Mouse (Mus musculus) kidney, postnatal 4 days (tissue): ENCODE results near the gene Ttll5.

Experiments
- DNase-seq, 2 experiments: peaks; one replicate each; pipeline ENCODE4 v3.0.0; 2021; ENCODE audit warnings: mixed read lengths in 2 of 2

Ttll5 gene

DNA sequence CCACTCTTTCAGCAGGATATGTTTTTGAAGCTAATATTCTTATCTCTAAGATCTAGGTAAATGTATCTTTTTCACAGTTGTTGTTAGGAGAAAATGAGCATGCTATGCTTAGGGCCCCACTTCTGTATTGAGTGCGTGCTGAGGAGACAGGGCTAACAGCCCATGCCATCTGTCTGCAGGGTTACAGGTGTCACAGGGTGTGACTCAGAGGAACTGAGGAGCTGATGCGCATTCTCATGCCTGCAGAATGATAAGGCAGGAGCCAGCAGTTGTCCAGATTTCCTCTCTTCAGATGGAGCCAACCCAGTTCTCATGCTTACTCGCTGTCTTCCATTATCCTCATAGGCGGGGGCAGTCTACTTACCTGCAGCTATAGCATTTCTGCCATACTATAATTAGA is 147.2 kb downstream of the Ttll5 start:
- DNase-seq, result no peak

- peak in 1 of 2 experiments; percentile 45 for DNase-seq
Observed at GRCm38 (mm10) chr12:85973526-85973925, 149.1 kb downstream of the Ttll5 start.

- DNase-seq, result peak; percentile 46 to 54
Observed at GRCm38 (mm10) chr12:85974030-85974429, 149.6 kb downstream of the Ttll5 start.

DNA sequence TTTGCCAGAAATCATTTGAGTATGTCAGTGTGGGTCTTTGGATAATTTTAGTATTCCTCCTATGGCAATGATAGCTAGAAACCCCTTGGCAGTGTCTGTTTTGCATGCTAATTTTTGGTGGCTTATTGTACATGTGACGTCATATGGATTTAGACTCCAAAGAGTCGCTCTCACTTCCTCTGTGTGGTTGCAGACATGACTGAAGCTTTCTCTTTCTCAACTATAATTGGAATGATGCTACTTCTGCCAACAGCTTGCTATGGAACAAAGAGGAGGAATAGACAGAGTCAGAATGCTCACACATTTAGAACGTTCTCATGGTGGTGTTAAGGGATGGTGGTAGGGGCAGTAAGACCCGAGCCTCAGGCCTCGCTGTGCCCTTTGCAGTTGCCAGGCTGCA is 155.5 kb downstream of the Ttll5 start:
- no peak for DNase-seq

GRCm38 (mm10) chr12:85985524-85985923 is 161.1 kb downstream of the Ttll5 start:
- no peak for DNase-seq

- no peak for DNase-seq
Observed at GRCm38 (mm10) chr12:85986024-85986423, 161.6 kb downstream of the Ttll5 start.

DNA sequence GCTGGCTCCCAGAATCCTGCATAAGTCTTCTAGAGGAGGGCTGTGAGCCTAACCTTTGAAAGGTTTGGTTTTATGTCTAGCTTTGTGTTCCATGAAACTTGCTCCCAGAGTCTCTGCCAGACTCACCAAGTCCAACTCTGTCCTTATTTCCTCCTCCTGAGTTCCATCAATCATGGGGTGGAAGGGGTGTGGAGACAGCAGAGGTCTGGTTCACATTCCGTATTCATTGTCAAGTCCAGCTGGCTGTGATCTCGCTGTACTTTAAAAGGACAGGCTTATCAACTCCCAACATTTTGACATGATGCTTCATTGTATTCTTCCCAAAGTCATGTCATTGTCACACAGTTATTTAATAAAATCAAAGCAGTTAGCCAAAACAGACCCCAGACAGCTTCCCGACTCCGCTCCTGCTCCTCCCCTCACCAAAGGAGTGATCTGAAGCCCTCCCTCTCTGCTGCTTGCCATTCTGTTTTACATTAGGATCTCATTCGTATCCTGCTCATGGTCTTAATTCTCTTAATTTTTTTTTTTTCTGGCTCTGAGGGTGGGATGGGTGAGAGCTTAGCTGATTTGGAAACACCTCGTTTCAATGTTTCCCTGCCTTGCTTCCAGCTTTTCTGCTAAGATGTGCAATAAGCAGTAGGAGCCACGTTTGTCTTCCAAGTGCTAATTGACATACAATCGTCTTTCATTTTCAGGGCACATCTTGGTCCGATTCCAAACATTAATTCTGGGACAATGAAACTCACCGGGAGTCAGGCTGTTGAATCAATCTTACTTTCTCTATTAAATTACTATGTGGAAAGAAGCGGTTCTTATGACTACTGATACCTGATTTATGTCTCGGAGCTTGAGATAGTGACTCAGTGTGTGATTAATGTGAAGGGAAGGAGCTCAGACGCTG is 162.3 kb downstream of the Ttll5 start:
- peak; percentile 36 to 52 for DNase-seq

DNA sequence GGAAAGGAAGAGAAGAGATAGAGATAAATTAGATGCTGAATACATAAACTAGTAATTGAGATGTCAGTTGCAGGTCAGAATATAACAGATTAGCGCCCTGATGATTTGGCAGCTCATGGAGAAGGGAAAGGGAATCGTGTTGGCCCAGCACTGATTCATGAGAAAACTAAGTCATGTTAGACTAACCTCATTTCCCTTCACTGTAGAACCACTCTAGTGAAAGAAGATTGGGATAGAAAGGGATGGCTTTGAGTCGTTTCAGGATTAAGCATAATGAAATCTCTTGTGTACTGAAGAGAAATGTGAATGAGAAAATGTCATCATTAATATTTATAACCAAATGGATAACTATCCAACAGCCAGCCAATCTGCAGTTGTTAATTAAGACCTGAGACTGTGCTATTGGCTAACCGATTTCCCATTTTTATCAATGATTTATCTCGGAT is 163.0 kb downstream of the Ttll5 start:
- no peak for DNase-seq

DNA sequence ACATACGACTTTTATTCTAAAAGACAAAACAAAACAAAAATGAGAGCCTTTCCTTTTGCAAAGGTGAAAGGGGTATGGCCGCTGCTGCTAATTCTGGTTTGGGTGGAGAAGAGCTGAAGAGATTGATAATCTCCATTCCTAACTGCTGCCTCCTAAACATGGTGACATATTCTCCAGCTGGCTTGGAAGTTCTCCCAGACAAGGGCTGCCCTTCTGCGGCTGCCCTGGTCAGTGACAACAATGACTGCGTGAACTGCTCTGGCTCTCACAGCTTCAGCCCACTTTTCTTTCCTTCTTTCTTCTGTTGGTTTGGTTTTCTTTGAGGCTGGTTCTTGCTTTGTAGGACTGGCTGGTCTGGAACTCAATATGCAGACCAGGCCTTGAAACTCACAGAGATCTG is 163.7 kb downstream of the Ttll5 start:
- DNase-seq, result no peak

DNA sequence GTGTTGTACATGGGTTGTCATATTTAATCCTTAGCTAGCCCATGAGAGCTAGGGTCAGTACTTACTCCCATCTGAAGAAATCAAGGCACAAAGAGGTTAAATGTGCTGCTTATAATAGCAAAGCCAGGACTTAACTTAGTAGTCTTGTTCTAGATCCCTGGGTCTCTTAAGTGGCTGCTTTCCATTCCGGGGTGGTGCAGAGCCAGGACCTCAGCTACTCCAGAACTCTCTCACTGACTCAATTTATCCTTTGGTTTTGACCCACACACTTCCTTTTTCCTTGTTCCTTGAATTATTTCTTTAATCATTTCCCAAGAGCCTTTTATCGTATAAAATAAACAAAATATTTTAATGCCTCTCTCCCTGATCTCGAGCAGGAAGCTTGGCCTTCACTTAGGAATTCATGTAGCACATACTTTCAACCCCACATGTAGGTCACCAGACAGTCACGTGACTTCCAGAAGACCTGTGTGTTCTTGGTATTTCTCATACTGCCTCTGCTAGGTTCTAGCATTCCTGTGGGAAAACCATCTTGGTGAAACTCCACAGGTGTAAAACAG is 164.4 kb downstream of the Ttll5 start:
- no peak for DNase-seq

GRCm38 (mm10) chr12:85992013-85992837 is 167.8 kb downstream of the Ttll5 start:
- DNase-seq, result peak in 1 of 2 experiments; percentile 28

DNA sequence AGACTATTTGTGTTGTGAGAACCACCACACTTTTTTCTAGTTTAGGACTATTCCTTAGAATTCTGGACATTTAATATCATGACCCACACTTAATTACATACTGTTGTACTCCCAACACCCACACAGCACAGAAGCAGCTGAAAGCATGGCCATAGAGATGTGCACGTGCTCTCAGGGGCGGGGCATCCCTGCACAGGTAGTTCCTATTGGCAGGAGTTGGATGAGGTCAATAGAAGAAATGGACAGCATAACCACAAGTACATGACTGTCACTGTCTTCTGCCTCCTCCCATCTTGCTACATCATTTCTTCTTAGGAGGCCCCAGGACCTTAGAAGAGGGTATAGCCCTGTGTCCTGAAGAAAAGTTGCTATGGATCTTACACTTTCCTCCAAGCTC is 168.4 kb downstream of the Ttll5 start:
- DNase-seq, result no peak

DNA sequence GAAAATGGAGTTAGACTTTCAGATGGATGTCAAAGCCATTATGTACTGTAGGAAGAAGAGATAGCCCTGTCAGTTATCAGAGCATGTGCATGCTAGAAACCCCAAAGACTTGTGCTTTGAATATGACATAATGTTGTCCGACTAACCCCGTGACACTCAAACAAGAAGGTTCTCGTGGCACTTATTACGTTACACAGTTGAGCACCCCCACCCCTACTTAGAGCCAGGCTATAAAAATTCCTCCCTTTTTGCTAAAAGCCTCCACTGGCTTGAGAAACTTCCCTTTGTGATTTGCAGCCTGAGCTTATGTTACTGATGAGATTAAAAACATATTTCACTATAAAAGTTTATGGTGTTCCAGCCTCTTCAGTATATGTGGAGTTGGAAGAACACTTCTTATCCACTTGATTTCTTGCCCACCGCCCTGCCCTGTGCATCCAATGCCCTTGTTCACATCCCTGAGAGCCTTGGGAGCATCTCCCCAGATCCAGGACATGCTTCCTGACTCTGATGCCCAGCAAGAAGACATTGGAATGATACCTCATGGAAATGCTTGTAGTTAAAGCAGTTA is 169.4 kb downstream of the Ttll5 start:
- DNase-seq, result no peak

DNA sequence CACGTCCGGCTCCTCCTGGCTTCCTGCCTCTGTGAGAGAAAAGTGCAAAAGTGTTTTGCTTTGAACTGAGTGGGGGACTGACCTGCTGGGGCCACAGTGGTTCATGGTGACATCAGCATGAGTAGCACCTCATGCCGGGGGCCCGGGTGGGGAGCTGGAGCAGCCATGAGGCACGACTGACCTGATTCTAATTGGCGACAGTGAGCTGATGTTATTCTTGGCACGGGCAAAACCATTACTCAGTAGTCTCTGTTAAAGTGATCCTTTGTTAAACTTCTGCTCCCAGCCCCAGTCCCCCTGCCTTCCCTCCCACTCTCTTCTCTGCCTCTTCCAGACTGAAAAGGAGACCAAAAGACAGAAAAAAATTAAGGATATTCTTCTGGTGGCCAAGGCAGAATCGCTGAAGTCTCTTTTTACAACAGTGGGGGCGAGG is 176.2 kb downstream of the Ttll5 start:
- DNase-seq, result peak; percentile 62 to 72

DNA sequence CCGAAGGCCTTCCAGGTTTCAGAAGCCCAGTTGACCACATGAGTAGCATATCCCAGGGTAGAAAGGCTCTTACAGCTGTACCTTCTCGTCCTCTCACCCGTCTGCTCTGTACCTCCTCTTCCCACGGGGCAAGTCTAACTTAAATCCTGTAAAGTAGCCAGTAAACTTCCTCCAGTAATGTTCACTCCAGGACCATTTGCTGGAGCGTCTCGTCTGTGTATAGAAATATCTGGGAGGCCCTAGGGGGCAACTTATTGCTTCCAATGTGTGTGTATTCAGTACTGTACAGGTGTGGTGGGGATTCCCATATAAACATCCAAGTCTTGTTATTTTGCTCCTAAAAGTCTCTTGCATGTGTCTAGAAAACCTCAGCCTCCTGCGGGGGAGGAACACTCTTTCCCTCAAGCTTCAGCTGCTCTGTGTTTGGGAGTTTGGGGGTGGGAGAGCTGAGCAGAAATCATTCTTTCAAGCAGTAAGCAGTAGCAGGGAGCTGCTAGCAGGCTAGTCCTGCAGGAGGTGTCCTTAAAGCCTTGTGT is 176.7 kb downstream of the Ttll5 start:
- peak; percentile 41 to 60 for DNase-seq

GRCm38 (mm10) chr12:86004627-86005026 is 180.2 kb downstream of the Ttll5 start:
- DNase-seq, result no peak

GRCm38 (mm10) chr12:86007377-86007776 is 182.9 kb downstream of the Ttll5 start:
- no peak for DNase-seq

GRCm38 (mm10) chr12:86010656-86011055 is 186.2 kb downstream of the Ttll5 start:
- no peak for DNase-seq

DNA sequence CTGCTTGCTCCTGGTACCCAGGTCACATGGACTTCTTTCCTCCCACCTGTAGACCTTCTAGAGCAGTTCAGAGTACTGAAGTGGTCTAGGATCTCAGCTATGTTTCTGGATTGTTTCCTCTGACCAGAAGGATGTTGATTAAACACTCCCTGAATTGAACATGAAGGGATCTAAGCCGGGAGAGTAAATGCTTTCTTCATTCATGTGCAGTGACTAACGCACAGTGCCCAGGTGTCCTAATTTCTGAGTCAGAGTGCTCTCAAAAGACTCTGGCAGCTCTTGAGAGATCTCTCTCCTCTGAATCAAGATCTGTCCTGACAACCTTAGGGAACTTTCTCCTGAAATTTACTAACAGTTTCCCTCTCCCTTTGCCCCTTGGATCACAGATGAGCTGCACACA is 187.7 kb downstream of the Ttll5 start:
- no peak for DNase-seq

DNA sequence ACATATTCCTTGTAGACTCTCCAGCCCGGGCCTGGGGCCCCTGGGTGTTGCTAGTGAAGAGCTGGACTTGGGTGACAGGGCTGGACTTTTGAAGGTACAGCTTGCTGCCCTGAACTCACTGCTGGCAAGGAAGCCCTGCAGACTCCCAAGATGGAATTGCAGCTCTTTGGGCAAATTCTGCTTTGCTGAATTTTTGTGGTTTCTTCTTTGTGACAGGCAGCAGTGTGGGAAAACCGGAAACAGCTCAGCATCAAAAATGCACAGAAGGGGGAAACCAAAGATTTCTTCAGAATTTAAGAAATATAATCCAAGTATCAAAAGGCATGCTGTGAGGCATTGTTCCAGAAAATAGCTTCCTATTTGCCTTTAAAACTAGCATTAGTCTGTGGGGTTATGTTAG is 189.7 kb downstream of the Ttll5 start:
- no peak for DNase-seq

DNA sequence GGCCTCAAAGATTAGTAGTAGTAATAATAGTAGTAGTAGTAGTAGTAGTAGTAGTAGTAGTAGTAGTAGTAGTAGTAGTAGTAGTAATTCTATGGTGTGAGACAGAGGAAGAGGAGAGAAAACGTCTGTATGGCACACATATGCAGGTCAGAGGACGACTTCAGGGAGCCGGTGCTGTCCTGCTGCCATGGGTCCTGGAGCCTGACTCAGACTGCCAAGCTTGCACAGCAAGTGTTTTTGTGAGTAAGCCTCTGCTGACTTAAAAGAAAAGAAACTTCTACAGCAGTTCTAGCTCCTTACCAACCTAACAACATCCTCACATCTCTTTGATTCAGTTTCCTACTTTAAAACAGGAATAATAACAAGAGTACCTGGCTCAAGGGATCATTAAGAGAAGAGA is 190.2 kb downstream of the Ttll5 start:
- no peak for DNase-seq

DNA sequence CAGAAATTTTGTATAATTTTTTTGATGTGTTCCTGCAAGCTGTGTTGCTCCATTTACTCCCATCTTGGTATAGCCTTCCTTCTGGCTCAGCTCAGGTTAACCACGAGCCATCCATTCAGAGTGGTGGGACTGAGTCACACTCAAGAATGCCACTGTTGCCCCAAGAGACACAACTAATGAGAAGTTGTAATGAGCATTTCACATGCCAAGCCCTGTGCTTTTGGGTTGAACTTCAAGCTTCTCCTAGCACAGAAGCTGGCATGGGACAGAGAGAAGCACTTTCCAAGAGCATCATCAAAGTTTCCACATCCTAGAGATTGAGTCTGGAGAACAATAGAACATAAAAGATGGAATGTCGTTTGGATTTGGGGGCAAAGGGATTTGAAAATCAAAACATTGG is 190.7 kb downstream of the Ttll5 start:
- no peak for DNase-seq

- DNase-seq, result no peak
Observed at GRCm38 (mm10) chr12:86017360-86017759, 192.9 kb downstream of the Ttll5 start.
